Mouse (Mus musculus): ENCODE measurements around the gene Igfn1. TPM values are rescaled to one million over a fixed set of nuclear protein-coding genes. Genes with fewer than 3 reads are reported as not detected.

Igfn1 gene
- polyA plus RNA-seq, 1 experiment from 2014 or later = 0.14 TPM

DNA sequence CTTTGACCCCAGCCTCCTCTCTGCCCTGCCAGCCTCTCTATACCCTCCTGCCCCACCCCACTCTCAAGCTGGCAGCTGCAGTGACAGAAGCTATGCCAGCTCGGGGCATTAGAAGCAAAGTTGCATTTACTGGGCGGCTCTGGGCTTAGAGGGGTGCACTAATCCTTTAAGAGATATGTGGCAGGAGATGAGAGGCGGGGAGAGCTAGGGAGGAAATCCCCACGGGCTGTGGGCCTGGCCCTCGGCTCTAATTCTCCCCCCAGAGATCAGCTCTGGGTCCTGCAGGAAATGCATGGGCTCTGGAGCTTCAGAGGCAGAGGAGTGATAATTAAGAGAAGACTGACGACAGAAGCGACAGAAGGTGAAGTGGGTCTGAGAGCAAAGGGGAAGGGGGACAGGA lies 26.8 kb upstream of the Igfn1 start:
- Histone ChIP-seq H3K9ac (no peak overlapping the region), H3K4me2 (no peak overlapping the region), H3K9me3 (no peaks in the 10 kb centered on the region), H3K27ac (no peak overlapping the region), H3K4me3 (no peak overlapping the region), H3K36me3 (peaks cover 71% of the 10 kb centered on the region), H3K27me3 (no peaks in the 10 kb centered on the region), H3K4me1 (0 out of 2 replicates have a peak, but pooled peaks cover 4% of the 10 kb centered on the region)
- WGBS = 50% methylated on average over 7 of the region's 7 CpGs
- no peak for ATAC-seq (ENCODE audit: insufficient number of reproducible peaks, low FRiP score, low TSS enrichment, low read depth)

DNA sequence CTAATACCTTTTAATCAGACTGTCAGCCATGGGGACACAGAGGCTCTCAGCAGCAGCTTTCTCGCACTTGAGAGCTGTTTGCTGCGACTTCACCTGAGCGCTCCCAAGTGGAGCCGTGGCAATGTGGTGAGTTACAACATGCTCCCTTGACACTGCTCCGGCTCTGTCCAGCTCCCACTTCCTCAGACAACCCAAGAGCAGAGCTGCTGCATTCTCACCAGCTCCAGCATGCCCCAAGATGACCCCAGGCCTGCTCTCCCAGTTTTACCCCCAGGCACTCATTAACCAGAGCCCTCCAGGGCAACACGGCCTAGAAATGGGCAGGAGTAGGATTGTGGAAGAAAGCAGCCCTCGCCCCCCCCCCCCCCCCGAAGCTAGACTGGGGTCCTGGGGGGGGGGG lies 25.6 kb upstream of the Igfn1 start:
- no peaks in the 10 kb centered on the region for H3K9me3 ChIP-seq
- 0 out of 2 replicates have a peak, but pooled peaks cover 4% of the 10 kb centered on the region for H3K4me1 ChIP-seq
- no peaks in the 10 kb centered on the region for H3K27me3 ChIP-seq
- 71% methylated on average over 8 of the region's 8 CpGs for WGBS
- no peak overlapping the region for H3K4me3 ChIP-seq
- no peak for ATAC-seq (ENCODE audit: insufficient number of reproducible peaks, low FRiP score, low TSS enrichment, low read depth)
- H3K36me3 ChIP-seq = peaks cover 84% of the 10 kb centered on the region
- H3K4me2 ChIP-seq = no peak overlapping the region
- no peak overlapping the region for H3K27ac ChIP-seq
- H3K9ac ChIP-seq = no peak overlapping the region

DNA sequence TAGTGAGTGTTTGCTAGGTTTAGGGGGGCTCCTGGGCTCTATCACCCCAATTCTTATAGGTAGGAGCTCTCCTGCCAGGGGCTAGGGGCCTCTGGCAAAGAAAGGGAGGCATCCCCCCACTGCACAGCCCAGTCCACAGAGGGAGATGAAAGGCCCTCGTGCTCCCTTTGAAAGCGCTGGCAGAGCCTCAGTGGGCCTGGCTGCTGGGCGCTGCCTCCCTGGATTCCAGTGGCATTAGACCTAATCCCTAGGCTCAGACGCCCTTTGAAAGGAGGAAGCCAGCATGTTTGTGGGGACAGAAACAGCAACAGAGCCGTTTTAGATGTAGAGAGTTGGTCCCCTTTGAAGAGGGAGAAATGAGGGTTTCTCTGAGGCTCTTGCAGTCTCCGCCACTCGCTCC lies 24.1 kb upstream of the Igfn1 start:
- H3K27ac ChIP-seq = no peak overlapping the region
- ATAC-seq (ENCODE audit: insufficient number of reproducible peaks, low FRiP score, low TSS enrichment, low read depth) = no peak
- H3K9me3 ChIP-seq = no peaks in the 10 kb centered on the region
- WGBS = 41% methylated on average over 7 of the region's 7 CpGs
- no peak overlapping the region for H3K9ac ChIP-seq
- H3K4me1 ChIP-seq = 0 out of 2 replicates have a peak, but pooled peaks cover 4% of the 10 kb centered on the region
- H3K4me2 ChIP-seq = no peak overlapping the region
- peaks cover 91% of the 10 kb centered on the region for H3K36me3 ChIP-seq
- no peaks in the 10 kb centered on the region for H3K27me3 ChIP-seq
- no peak overlapping the region for H3K4me3 ChIP-seq

DNA sequence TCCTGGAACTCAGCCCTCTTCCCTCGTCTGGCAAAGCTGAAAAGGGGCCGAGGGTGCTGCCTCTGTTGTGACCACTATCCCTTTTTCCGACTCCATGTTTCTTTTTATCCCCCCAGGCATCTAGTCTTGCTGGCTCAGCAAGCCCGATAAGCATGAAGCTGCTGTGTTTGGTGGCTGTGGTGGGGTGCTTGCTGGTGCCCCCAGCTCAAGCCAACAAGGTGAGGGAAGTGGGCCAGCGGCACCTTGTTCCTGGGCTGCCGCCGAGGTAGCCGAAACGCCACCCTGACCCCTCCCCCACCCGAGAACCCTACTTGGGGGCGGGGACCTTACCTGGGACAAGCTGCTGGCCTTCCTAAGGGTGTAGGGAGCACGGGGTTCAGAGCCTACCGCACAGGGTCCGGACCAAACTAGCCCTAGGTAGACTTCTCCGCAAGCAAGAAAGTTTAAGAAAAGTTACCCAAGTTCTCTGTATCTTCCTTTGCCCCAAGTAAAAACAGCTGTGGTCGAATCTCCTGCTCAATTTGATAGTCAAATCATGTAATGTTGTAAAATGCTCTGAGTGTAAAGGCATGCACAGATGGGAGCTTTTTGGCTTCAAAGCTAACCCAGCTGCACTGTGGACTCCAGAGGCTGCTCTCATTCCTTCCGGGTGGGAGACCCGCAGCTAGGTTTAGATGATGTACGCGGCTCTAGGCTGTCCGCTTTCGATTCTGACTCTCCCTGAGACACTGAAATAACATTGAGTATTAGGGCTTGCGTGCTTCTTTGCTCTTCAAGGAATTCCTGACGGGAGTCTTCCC lies 12.4 kb upstream of the Igfn1 start:
- H3K4me2 ChIP-seq = peak overlapping the region; percentile 86
- ATAC-seq (ENCODE audit: insufficient number of reproducible peaks, low FRiP score, low TSS enrichment, low read depth) = peak; percentile 5; the same call in 1 of the 2 replicates
- 2% methylated on average over 24 of the region's 24 CpGs for WGBS
- H3K9ac ChIP-seq = peak overlapping the region; percentile 64
- H3K27me3 ChIP-seq = no peaks in the 10 kb centered on the region
- H3K36me3 ChIP-seq = peaks cover 30% of the 10 kb centered on the region
- peak overlapping the region; percentile 79 for H3K4me3 ChIP-seq
- peaks cover 15% of the 10 kb centered on the region for H3K4me1 ChIP-seq
- no peaks in the 10 kb centered on the region for H3K9me3 ChIP-seq
- peak overlapping the region; percentile 86 for H3K27ac ChIP-seq

- ATAC-seq (ENCODE audit: insufficient number of reproducible peaks, low FRiP score, low TSS enrichment, low read depth) = peak; percentile 92
Observed at GRCm38 (mm10) chr1:136017907-136018313, 11.8 kb upstream of the Igfn1 start.

GRCm38 (mm10) chr1:136017307-136017706 lies 11.2 kb upstream of the Igfn1 start:
- H3K36me3 ChIP-seq = peaks cover 17% of the 10 kb centered on the region
- no peak for ATAC-seq (ENCODE audit: insufficient number of reproducible peaks, low FRiP score, low TSS enrichment, low read depth)
- peak overlapping the region; percentile 86; the same call in 1 of the 2 replicates for H3K4me2 ChIP-seq
- peak overlapping the region; percentile 79 for H3K4me3 ChIP-seq
- H3K9me3 ChIP-seq = no peaks in the 10 kb centered on the region
- H3K4me1 ChIP-seq = peaks cover 15% of the 10 kb centered on the region
- no peak overlapping the region for H3K9ac ChIP-seq
- H3K27me3 ChIP-seq = no peaks in the 10 kb centered on the region
- no peak overlapping the region for H3K27ac ChIP-seq
- WGBS = 64% methylated on average over 2 of the region's 2 CpGs

More at GRCm38 (mm10) chr1:136017907-136018313, 11.8 kb upstream of the Igfn1 start:
- H3K27me3 ChIP-seq = no peaks in the 10 kb centered on the region
- no peaks in the 10 kb centered on the region for H3K9me3 ChIP-seq
- WGBS = under 1% methylated on average over 22 of the region's 22 CpGs
- peak overlapping the region; percentile 79 for H3K4me3 ChIP-seq
- H3K4me2 ChIP-seq = peak overlapping the region; percentile 86
- H3K9ac ChIP-seq = peak overlapping the region; percentile 64
- H3K36me3 ChIP-seq = peaks cover 23% of the 10 kb centered on the region
- peak overlapping the region; percentile 86 for H3K27ac ChIP-seq
- H3K4me1 ChIP-seq = peaks cover 15% of the 10 kb centered on the region

GRCm38 (mm10) chr1:136014796-136015502 lies 8.8 kb upstream of the Igfn1 start:
- H3K9ac ChIP-seq = no peak overlapping the region
- 77% methylated on average over 2 of the region's 2 CpGs for WGBS
- no peaks in the 10 kb centered on the region for H3K27me3 ChIP-seq
- H3K4me1 ChIP-seq = peaks cover 15% of the 10 kb centered on the region
- H3K36me3 ChIP-seq = no peaks in the 10 kb centered on the region
- H3K27ac ChIP-seq = no peak overlapping the region
- H3K4me2 ChIP-seq = no peak overlapping the region
- no peak overlapping the region for H3K4me3 ChIP-seq
- H3K9me3 ChIP-seq = no peaks in the 10 kb centered on the region
- ATAC-seq (ENCODE audit: insufficient number of reproducible peaks, low FRiP score, low TSS enrichment, low read depth) = no peak

DNA sequence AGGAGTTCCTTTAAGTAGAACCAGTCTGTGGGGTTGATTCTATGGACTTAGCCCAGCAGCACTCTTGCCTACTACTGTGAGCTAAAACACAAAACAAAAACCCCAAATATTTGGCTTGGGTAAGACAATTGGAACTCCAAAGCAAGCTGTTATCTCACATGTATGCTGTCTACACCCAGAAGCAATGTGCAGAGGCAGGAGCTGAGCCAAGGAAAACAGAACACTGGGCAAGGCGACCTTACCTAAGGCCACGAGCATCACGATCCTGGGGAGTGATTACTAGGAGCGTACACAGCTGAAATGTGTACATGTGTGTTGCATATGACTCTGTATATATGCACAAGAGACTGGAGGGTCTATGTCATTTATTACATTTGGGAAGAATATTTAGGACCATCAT lies 7.4 kb upstream of the Igfn1 start:
- Histone ChIP-seq H3K27ac (no peak overlapping the region), H3K4me1 (peaks cover 4% of the 10 kb centered on the region), H3K9me3 (no peaks in the 10 kb centered on the region), H3K36me3 (no peaks in the 10 kb centered on the region), H3K4me3 (no peak overlapping the region), H3K9ac (no peak overlapping the region), H3K27me3 (no peaks in the 10 kb centered on the region), H3K4me2 (no peak overlapping the region)
- ATAC-seq (ENCODE audit: insufficient number of reproducible peaks, low FRiP score, low TSS enrichment, low read depth) = no peak
- 79% methylated on average over 4 of the region's 4 CpGs for WGBS

GRCm38 (mm10) chr1:136010247-136010646 lies 4.1 kb upstream of the Igfn1 start:
- Histone ChIP-seq H3K4me1 (peaks cover 10% of the 10 kb centered on the region; the same call in 1 of the 2 replicates), H3K27me3 (peaks cover 10% of the 10 kb centered on the region; the same call in 1 of the 2 replicates), H3K9me3 (no peaks in the 10 kb centered on the region), H3K4me2 (no peak overlapping the region), H3K27ac (no peak overlapping the region), H3K9ac (no peak overlapping the region), H3K36me3 (no peaks in the 10 kb centered on the region), H3K4me3 (no peak overlapping the region)
- 86% methylated on average over 4 of the region's 4 CpGs for WGBS
- ATAC-seq (ENCODE audit: insufficient number of reproducible peaks, low FRiP score, low TSS enrichment, low read depth) = no peak

- peaks cover 10% of the 10 kb centered on the region; the same call in 1 of the 2 replicates for H3K4me1 ChIP-seq
- H3K4me3 ChIP-seq = peak overlapping the region; percentile 41
- H3K36me3 ChIP-seq = no peaks in the 10 kb centered on the region
- H3K4me2 ChIP-seq = peak overlapping the region; percentile 61
- peaks cover 10% of the 10 kb centered on the region; the same call in 1 of the 2 replicates for H3K27me3 ChIP-seq
- no peak; the same call in 1 of the 2 replicates for ATAC-seq (ENCODE audit: insufficient number of reproducible peaks, low FRiP score, low TSS enrichment, low read depth)
- no peaks in the 10 kb centered on the region for H3K9me3 ChIP-seq
- H3K9ac ChIP-seq = no peak overlapping the region
- 17% methylated on average over 8 of the region's 8 CpGs for whole genome bisulfite sequencing
- no peak overlapping the region for H3K27ac ChIP-seq
Observed at GRCm38 (mm10) chr1:136008159-136008533, 2.0 kb upstream of the Igfn1 start.

DNA sequence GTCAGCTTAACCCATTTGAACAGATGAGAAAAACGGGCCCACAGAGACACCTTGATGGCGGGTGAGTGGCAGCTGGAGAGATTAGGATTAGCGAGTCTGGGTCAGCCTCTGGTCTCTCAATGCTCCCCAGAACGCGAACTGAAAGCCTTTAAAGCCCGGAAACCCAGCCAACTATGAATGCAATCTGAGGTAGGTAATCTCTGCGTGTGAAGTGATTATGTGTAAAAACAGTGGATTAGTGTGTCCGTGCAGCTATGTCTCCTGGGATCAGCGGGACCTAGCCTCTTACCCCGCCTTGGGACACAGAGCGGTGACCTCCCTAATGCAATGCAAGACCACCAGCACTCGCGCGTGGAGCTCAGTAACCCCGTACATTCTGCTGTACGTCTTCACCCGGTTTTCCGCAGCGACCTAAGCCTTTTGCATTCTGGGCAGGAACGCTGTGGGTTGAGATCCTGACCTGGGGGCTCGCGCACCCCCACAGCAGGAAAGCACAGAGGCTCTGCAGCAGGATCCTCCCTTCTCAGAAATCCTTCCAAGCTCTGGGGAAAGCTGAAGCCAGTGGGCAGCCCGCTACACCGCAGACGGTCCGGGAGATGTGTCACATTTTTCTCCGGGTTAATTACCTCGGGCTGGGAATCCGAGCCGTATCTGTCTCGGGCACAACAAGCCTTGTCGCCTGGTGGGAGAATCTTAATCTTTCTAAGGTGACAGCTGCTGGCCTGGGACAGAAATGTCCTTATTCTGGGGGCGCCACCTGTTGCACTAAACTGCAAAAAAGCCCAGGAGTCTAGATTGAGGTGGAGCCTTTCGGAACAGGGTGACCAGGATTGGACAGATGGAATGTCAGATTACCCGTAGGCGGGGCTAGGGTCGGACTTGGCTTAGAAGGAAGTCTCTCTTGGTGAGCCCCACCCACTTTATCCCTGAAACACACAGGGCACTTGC lies 1.3 kb upstream of the Igfn1 start, which contains the start of gene Tmem9:
TSS of gene Tmem9 (plus strand) at position 940 of the 948 bp plus-strand sequence.
- Histone ChIP-seq H3K9me3 (no peaks in the 10 kb centered on the region), H3K36me3 (no peaks in the 10 kb centered on the region), H3K9ac (peak within 1 kb of the TSS; percentile 14; the same call in 1 of the 2 replicates), H3K4me1 (peaks cover 10% of the 10 kb centered on the region; the same call in 1 of the 2 replicates), H3K4me3 (peak within 1 kb of the TSS; percentile 41), H3K4me2 (peak within 1 kb of the TSS; percentile 61), H3K27ac (no peak within 1 kb of the TSS), H3K27me3 (peaks cover 10% of the 10 kb centered on the region; the same call in 1 of the 2 replicates)
- 4% methylated on average over 37 of the region's 37 CpGs for WGBS
- peak; percentile 78; the same call in 1 of the 2 replicates for ATAC-seq (ENCODE audit: insufficient number of reproducible peaks, low FRiP score, low TSS enrichment, low read depth)
